Mouse (Mus musculus) ES-E14 (cell line): ENCODE measurements around the gene Kcnd2. TPM values are rescaled to one million over a fixed set of nuclear protein-coding genes. Genes with fewer than 3 reads are reported as not detected.
"Not testable (repeated sequence)": the region's sequence is repeated elsewhere in the genome, so short reads cannot be mapped to it uniquely, and the experiment has no call there.

Source experiments
- DNase-seq: peaks from one replicate; pipeline ENCODE4 v3.0.0-alpha.2; 2013; ENCODE audit warnings: low read depth, low spot score
- H3K27ac ChIP-seq: 2 replicates; pipeline ENCODE4 v1.5.1; 2012; ENCODE audit warnings: low read depth, mild to moderate bottlenecking, low read length, moderate library complexity, mixed read lengths; ENCODE audit not compliant: poor library complexity, insufficient read depth, severe bottlenecking
- H3K36me3 ChIP-seq: 2 replicates; pipeline ENCODE4 v1.6.1; 2012; ENCODE audit warnings: mild to moderate bottlenecking, low read length, moderate library complexity, mixed read lengths; ENCODE audit not compliant: control insufficient read depth, poor library complexity, insufficient read depth, severe bottlenecking
- H3K4me1 ChIP-seq, 2 experiments: fragments of 150-350 bp in 1 of 2; sonication (generic) in 1 of 2; 2 replicates each; pipeline ENCODE4 v1.6.1; 2012; ENCODE audit warnings: low read length in 2 of 2, mild to moderate bottlenecking in 1 of 2, mixed read lengths in 1 of 2; ENCODE audit not compliant: control insufficient read depth in 2 of 2, insufficient read depth in 2 of 2, poor library complexity in 1 of 2
- H3K4me3 ChIP-seq, 2 experiments: fragments of 150-350 bp in 1 of 2; sonication (generic) in 1 of 2; 2 replicates each; pipeline ENCODE4 v1.5.1; 2012; ENCODE audit warnings: low read length in 2 of 2, low read depth in 1 of 2, mild to moderate bottlenecking in 1 of 2, mixed read lengths in 1 of 2; ENCODE audit not compliant: insufficient read depth in 1 of 2, poor library complexity in 1 of 2, severe bottlenecking in 1 of 2
- H3K9ac ChIP-seq: 2 replicates; pipeline ENCODE4 v1.6.1; 2012; ENCODE audit warnings: low read depth, mild to moderate bottlenecking, low read length, mixed read lengths; ENCODE audit not compliant: poor library complexity, insufficient read depth, severe bottlenecking
- H3K9me3 ChIP-seq: fragments of 150-350 bp; sonication (generic); 2 replicates; pipeline ENCODE4 v1.6.1; 2012; ENCODE audit warnings: low read depth, mild to moderate bottlenecking, low read length; ENCODE audit not compliant: control insufficient read depth, insufficient read depth
- CHD2 ChIP-seq: IDR thresholded peaks from 2 replicates; pipeline ENCODE4 v1.6.1; 2014; ENCODE audit warnings: mild to moderate bottlenecking, low read depth, low read length, inconsistent platforms
- HCFC1 ChIP-seq: IDR thresholded peaks from 2 replicates; pipeline ENCODE4 v1.6.1; 2012; ENCODE audit warnings: low read length, inconsistent platforms, borderline replicate concordance; ENCODE audit not compliant: insufficient read depth
- MAFK ChIP-seq: IDR thresholded peaks from 2 replicates; pipeline ENCODE4 v1.6.1; 2014; ENCODE audit warnings: mild to moderate bottlenecking, low read depth, low read length, inconsistent platforms; ENCODE audit not compliant: insufficient read depth
- ZC3H11A ChIP-seq: IDR thresholded peaks from 2 replicates; pipeline ENCODE4 v1.6.1; 2012; ENCODE audit warnings: low read depth, mild to moderate bottlenecking, inconsistent platforms, low read length, borderline replicate concordance
- ZNF384 ChIP-seq: IDR thresholded peaks from 2 replicates; pipeline ENCODE4 v1.6.1; 2012; ENCODE audit warnings: low read depth, low read length, inconsistent platforms
- in situ Hi-C, 2 experiments: fragments of 600-800 bp; cut with MboI; formaldehyde crosslinking; loops; one replicate each; pipeline ENCODE4 v1.15.1; 2025; ENCODE audit warnings: low sequenced_read_pairs in 2 of 2, inconsistent platforms in 1 of 2; ENCODE audit not compliant: unreplicated experiment in 2 of 2
- total RNA-seq: library from RNA; depleted of rRNA; stranded (reverse); fragments of 300-350 nt; gene quantifications from 2 replicates; pipeline ENCODE4 v1.2.3, GENCODE M21; 2012

Gene Kcnd2
- total RNA-seq, 1 experiment = 0.36 TPM

DNA sequence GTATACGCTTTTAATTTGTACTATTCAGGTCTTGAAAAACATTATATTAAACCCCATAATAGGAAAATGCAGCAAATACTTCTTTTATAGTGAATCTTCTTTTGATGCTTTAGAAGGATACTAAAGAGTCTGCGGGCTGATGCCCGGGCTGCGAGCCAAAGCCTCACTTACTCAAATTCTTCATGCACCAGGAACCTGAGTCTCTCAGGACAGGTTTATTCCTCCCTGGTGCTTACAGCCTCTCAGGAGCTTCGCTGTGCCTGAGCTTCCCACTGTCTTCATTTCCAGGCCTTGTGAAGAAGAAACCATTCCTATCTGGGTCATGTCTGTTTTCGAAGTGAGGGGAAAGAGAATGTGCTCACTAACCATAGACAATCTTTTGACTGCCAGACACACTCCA is 106.1 kb downstream of the Kcnd2 start:
- H3K4me1 ChIP-seq = no peaks in the 10 kb centered on the region
- H3K36me3 ChIP-seq = no peaks in the 10 kb centered on the region
- no peaks in the 10 kb centered on the region for H3K9me3 ChIP-seq
- DNase-seq = no peak
- H3K4me3 ChIP-seq = no peak overlapping the region
- H3K27ac ChIP-seq = no peak overlapping the region
- TF ChIP-seq MAFK = no peak
- no peak for TF ChIP-seq HCFC1
- H3K9ac ChIP-seq = no peak overlapping the region
- in situ Hi-C loops = no loop called here

DNA sequence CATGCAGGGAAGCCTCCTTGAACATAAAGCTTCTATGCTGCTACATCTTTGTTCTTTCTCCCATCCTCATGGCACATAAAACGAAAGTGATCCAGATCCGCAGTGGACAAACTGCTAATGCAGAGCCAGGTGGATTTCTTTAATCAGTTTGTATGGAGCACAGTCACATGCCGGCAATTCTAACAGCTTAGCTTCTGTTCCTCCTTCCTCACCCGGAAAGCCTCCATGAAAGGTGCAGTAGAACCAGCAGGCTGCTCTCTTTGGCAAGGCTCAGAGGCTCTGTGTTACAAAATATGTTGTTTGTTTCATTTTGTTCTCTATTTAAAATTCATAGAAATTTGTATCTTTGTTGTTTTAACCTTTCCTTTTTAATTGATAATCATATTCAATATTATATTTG is 106.9 kb downstream of the Kcnd2 start:
- H3K9me3 ChIP-seq = no peaks in the 10 kb centered on the region
- no peaks in the 10 kb centered on the region for H3K4me1 ChIP-seq
- no peak overlapping the region for H3K27ac ChIP-seq
- in situ Hi-C loops = no loop called here
- no peak for DNase-seq
- no peaks in the 10 kb centered on the region for H3K36me3 ChIP-seq
- TF ChIP-seq HCFC1 = no peak
- no peak for TF ChIP-seq MAFK
- TF ChIP-seq ZC3H11A = no peak
- TF ChIP-seq ZNF384 = no peak
- no peak for TF ChIP-seq CHD2
- H3K4me3 ChIP-seq = no peak overlapping the region
- H3K9ac ChIP-seq = no peak overlapping the region

DNA sequence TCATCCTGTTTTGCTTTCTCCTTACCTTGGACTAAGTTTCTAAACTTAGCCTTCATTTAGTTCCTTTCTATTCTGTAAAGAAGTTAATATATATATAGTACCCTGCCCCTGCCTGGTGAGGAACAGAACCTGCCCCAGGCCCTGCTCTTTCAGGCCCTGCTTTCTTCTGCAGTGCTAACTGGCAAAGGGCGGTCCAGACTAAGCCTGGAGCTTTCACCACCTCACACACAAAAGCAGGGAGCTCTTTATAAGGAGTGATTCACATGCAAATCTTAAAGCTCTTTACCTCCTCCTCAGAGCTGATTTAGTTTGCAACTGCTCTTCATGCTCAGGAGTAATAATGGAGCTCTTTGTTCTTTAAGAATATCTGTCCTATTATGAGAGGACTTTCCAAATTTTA is 109.9 kb downstream of the Kcnd2 start:
- H3K4me1 ChIP-seq = no peaks in the 10 kb centered on the region
- no peaks in the 10 kb centered on the region for H3K9me3 ChIP-seq
- peak; percentile 21 for DNase-seq
- TF ChIP-seq CHD2 (no peak), ZC3H11A (no peak), HCFC1 (no peak), MAFK (no peak), ZNF384 (no peak)
- no peak overlapping the region for H3K9ac ChIP-seq
- no peak overlapping the region for H3K27ac ChIP-seq
- no peaks in the 10 kb centered on the region for H3K36me3 ChIP-seq
- in situ Hi-C loops = no loop called here
- no peak overlapping the region for H3K4me3 ChIP-seq

DNA sequence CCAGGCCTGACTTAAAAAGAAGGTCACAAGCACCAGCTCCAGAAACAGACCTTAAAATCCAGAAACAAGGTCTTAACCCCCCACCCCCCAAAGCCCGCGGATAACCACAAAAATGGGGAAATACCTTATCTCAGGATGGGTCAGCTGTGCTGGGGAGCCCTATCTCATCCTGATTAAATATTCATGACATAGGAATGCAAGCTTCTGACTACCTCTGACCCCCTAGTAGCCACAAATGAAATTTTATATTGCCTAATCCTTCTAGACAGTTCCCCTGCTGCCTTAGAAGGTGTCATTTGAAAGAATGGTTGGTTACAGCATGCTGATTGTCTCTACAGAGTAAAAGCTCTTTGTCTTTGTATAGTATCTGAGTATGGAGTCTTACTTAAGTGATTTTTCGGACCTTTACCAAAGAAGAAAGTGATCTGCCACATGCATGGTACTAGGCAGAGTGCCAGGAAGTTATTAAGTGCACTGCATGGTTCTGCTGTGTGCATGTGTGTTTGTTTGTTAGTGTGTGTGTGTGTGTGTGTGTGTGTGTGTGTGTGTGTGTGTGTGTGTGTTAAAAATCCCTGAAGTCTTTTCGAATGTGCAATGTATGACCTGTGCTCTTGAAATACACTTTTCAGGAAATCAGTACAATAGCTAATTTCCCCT is 111.9 kb downstream of the Kcnd2 start:
- Histone ChIP-seq H3K9ac (no peak overlapping the region), H3K4me3 (no peak overlapping the region), H3K27ac (no peak overlapping the region), H3K4me1 (no peaks in the 10 kb centered on the region), H3K9me3 (no peaks in the 10 kb centered on the region), H3K36me3 (no peaks in the 10 kb centered on the region)
- TF ChIP-seq MAFK = no peak
- TF ChIP-seq CHD2 = no peak
- no peak for TF ChIP-seq ZC3H11A
- TF ChIP-seq HCFC1 = no peak
- no peak for TF ChIP-seq ZNF384
- no peak for DNase-seq
- in situ Hi-C loops = no loop called here

DNA sequence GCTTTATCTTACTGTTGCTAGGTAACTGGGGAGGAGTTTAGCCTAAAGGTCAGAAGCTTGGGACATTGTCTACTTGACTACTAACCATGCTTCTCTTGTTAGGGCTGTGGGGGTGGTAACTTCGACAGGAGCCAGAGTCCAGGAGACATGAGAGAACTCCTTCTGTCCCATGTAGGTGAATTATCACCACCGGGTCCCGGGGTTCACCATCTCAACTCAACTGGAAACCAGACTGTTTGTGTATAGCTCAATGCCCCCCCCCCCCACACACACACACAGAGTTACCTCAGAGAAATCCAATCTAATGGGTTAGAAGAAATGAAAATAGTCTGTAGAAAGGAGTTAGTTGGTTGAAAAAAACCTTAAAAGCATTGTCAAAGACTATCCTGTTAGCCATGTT is 170.0 kb downstream of the Kcnd2 start:
- H3K4me1 ChIP-seq, DNase-seq, H3K27ac ChIP-seq, H3K36me3 ChIP-seq, H3K4me3 ChIP-seq, H3K9me3 ChIP-seq, in situ Hi-C loops, H3K9ac ChIP-seq: not testable (repeated sequence)
